Mouse (Mus musculus) spleen, adult 2 months (tissue): ENCODE measurements around the gene Tbxas1. TPM values are rescaled to one million over a fixed set of nuclear protein-coding genes. Genes with fewer than 3 reads are reported as not detected.

ENCODE experiments used
- DNase-seq, 2 experiments: peaks; one replicate each; pipeline versions ENCODE4 v3.0.0 to v3.0.0-alpha.2; 2012 to 2021; ENCODE audit warnings: low spot score in 2 of 2, low read depth in 1 of 2
- H3K27ac ChIP-seq: fragments of 200-500 bp; 2 replicates; pipeline ENCODE4 v1.5.1; 2012; ENCODE audit warnings: low read length, inconsistent platforms; ENCODE audit not compliant: insufficient read depth
- H3K27me3 ChIP-seq: fragments of 200-500 bp; 2 replicates; pipeline ENCODE4 v1.6.1; 2012; ENCODE audit warnings: mild to moderate bottlenecking, moderate library complexity, low read length, inconsistent platforms; ENCODE audit not compliant: control insufficient read depth, insufficient read depth
- H3K36me3 ChIP-seq: fragments of 200-500 bp; 2 replicates; pipeline ENCODE4 v1.6.1; 2012; ENCODE audit warnings: mild to moderate bottlenecking, low read length, inconsistent platforms; ENCODE audit not compliant: control insufficient read depth, insufficient read depth
- H3K4me1 ChIP-seq: fragments of 200-500 bp; 2 replicates; pipeline ENCODE4 v1.6.1; 2011; ENCODE audit warnings: inconsistent platforms; ENCODE audit not compliant: control insufficient read depth, insufficient read depth, insufficient read length
- H3K4me3 ChIP-seq: fragments of 200-500 bp; 2 replicates; pipeline ENCODE4 v1.5.1; 2011; ENCODE audit warnings: mild to moderate bottlenecking, inconsistent platforms; ENCODE audit not compliant: insufficient read depth, insufficient read length; ENCODE audit errors: extremely low read depth
- CTCF ChIP-seq: fragments of 200-500 bp; IDR thresholded peaks from 2 replicates; pipeline ENCODE4 v1.5.1; 2011; ENCODE audit warnings: mild to moderate bottlenecking, inconsistent platforms; ENCODE audit not compliant: insufficient read depth, insufficient read length, insufficient replicate concordance; ENCODE audit errors: extremely low read depth
- POLR2A ChIP-seq: fragments of 200-500 bp; IDR thresholded peaks from 2 replicates; pipeline ENCODE4 v1.6.1; 2011; ENCODE audit warnings: low read depth, low read length, inconsistent platforms
- WGBS: fragments of 180-500 bp; shearing (Covaris S2); methylation state at CpG from one replicate; pipeline ENCODE4 v1.1.7; 2018; 5-methylcytosine and 5-hydroxymethylcytosine counted together
- polyA plus RNA-seq: library from polyadenylated mRNA; depleted of rRNA; stranded (reverse); fragments of >200 nt; gene quantifications from 2 replicates; pipeline ENCODE4 v1.2.3, GENCODE M21; 2012

Gene Tbxas1
- polyA plus RNA-seq, 1 experiment, result 14.0 TPM

- Histone ChIP-seq H3K27ac (no peak overlapping the region), H3K4me3 (no peak overlapping the region), H3K27me3 (no peaks in the 10 kb centered on the region), H3K4me1 (no peaks in the 10 kb centered on the region; the same call in none of the 2 replicates), H3K36me3 (no peaks in the 10 kb centered on the region)
- TF ChIP-seq POLR2A, result no peak
- no peak for TF ChIP-seq CTCF
- WGBS, result 88% methylated on average over 2 of the region's 2 CpGs
- no peak for DNase-seq
These were observed 8.4 kb upstream of the Tbxas1 start for GRCm38 (mm10) chr6:38866761-38867160.

DNA sequence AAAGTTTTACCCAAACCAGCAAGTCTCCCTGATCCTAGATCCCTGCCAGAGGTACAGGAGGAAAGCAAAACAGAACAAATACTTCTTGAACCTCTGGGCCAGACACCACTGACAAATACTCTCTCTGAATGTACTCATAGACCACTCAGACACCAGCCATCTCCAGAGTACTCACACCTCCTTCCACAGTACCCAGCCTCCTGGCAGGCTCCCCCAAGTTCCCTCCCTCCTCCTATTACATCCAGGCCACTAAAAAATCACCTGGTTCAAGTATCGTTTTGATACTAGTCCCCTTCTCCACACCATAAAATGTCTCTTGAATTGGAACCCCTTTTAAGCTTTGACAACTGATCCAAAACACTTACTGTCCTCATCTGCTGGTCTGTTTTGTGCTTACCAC lies 7.9 kb upstream of the Tbxas1 start:
- Histone ChIP-seq H3K4me1 (no peaks in the 10 kb centered on the region; the same call in none of the 2 replicates), H3K4me3 (no peak overlapping the region), H3K27ac (no peak overlapping the region), H3K36me3 (no peaks in the 10 kb centered on the region), H3K27me3 (no peaks in the 10 kb centered on the region)
- 97% methylated on average over 1 of the region's 1 CpGs for WGBS
- TF ChIP-seq CTCF, result no peak
- no peak for TF ChIP-seq POLR2A
- DNase-seq, result no peak

DNA sequence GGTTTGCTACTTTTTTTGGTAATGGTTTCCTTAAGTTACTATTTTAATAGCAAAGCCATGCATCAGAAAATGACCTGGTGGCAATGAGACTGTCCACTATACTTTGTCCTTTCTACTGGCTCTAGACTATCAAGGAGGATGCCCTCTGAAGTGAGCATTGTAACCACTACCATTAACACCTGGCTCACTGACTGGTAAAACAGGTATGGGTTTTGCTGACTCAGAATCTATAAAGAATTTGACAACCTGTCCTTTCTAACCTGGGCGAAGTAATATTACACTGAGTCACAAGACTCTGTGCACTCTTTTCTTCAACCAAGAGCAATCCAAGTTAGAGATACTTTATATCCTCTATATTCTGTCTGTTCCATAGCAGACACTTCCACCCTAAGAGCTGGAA lies 6.2 kb upstream of the Tbxas1 start:
- 98% methylated on average over 1 of the region's 1 CpGs for WGBS
- TF ChIP-seq POLR2A (no peak), CTCF (no peak)
- H3K4me1 ChIP-seq, result no peaks in the 10 kb centered on the region; the same call in 1 of the 2 replicates

GRCm38 (mm10) chr6:38870070-38870469 lies 5.1 kb upstream of the Tbxas1 start:
- WGBS, result 91% methylated on average over 2 of the region's 2 CpGs
- H3K4me3 ChIP-seq, result no peak overlapping the region
- no peak overlapping the region for H3K27ac ChIP-seq
- H3K36me3 ChIP-seq, result no peaks in the 10 kb centered on the region
- no peaks in the 10 kb centered on the region for H3K27me3 ChIP-seq
- no peak for DNase-seq
- no peaks in the 10 kb centered on the region for H3K4me1 ChIP-seq
- no peak for TF ChIP-seq POLR2A
- TF ChIP-seq CTCF, result no peak

More for the DNA sequence above, 6.2 kb upstream of the Tbxas1 start:
- Histone ChIP-seq H3K36me3 (no peaks in the 10 kb centered on the region), H3K4me3 (no peak overlapping the region), H3K27me3 (no peaks in the 10 kb centered on the region), H3K27ac (no peak overlapping the region)
- DNase-seq, result no peak

DNA sequence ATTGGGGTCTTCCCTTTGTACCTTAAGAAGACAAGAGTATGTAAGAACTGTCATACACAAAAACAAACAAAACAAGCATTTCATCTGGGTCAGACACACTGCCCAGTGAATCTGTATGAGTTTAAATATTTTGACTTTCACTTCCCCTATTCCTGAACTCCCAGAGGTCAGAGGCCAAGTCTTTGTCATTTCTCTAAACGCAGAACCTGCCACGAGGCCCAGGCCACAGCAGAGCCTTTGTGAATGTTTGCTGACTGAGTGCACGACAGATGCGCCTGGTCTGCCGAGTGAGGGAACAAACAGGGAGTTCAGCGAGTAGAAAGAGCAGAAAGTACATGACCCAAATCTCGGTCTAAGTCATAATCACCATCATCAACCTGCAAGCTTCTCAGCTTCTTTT lies 4.2 kb upstream of the Tbxas1 start:
- no peaks in the 10 kb centered on the region for H3K36me3 ChIP-seq
- TF ChIP-seq POLR2A, result no peak
- no peak for TF ChIP-seq CTCF
- DNase-seq, result peak in 1 of 2 experiments; percentile 36
- no peak overlapping the region; the same call in 1 of the 2 replicates for H3K27ac ChIP-seq
- no peaks in the 10 kb centered on the region for H3K27me3 ChIP-seq
- H3K4me1 ChIP-seq, result no peaks in the 10 kb centered on the region
- 36% methylated on average over 7 of the region's 7 CpGs for WGBS
- no peak overlapping the region for H3K4me3 ChIP-seq

- WGBS, result 95% methylated on average over 1 of the region's 1 CpGs
- no peak for DNase-seq
- Histone ChIP-seq H3K27ac (no peak overlapping the region), H3K36me3 (no peaks in the 10 kb centered on the region), H3K4me3 (no peak overlapping the region), H3K4me1 (no peaks in the 10 kb centered on the region), H3K27me3 (no peaks in the 10 kb centered on the region; the same call in 1 of the 2 replicates)
- no peak for TF ChIP-seq CTCF
- TF ChIP-seq POLR2A, result no peak
These were observed 1.9 kb upstream of the Tbxas1 start for GRCm38 (mm10) chr6:38873316-38873715.

DNA sequence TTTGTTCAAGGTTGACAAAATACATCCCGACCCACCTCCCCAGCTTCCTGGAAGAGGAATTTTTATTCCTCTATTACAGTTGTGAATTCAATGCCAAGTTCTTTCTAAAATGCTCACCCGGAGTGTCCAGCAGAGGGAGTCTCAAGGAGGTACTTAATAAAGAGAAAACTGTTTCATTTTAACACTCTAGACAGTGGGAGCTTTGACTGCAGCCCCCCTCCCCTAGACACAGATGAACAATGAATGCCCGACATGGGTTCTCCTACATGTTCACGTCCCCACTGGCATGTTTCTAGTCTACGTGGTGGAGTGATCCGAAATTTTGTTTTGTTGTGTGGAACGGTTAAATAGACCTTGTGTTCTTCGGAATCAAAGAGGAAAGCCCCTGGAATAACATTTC lies 1.2 kb upstream of the Tbxas1 start:
- Histone ChIP-seq H3K4me3 (peak overlapping the region; percentile 53), H3K27me3 (no peaks in the 10 kb centered on the region; the same call in 1 of the 2 replicates), H3K4me1 (no peaks in the 10 kb centered on the region), H3K27ac (no peak overlapping the region), H3K36me3 (no peaks in the 10 kb centered on the region)
- TF ChIP-seq POLR2A, result no peak
- no peak for TF ChIP-seq CTCF
- peak in 1 of 2 experiments; percentile 37 for DNase-seq
- WGBS, result 4% methylated on average over 8 of the region's 8 CpGs
